Mouse (Mus musculus): ENCODE results near the gene Rpl35a. TPM values are rescaled to one million over a fixed set of nuclear protein-coding genes. Genes with fewer than 3 reads are reported as not detected.

Gene Rpl35a
- polyA plus RNA-seq, 1 experiment from 2014 or later, result 1,017 TPM

DNA sequence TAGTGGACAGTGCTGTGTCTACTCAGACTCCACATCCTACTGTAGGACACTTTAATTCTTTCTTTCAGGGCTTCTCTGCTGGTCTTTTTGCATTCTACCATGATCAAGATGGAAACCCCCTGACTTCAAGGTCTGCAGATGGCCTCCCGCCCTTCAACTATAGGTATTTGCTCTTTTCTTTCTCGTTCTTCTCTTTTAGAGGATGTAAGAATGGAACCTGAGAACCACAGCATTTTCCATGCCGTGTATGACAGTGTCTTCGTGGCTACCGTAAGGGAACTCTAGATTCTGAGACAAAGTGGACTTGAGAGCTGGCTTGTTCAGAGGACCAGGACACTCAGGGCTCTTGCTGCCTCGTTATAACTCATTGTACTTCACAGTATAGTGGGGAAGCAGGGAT is 26.7 kb downstream of the Rpl35a start:
- WGBS, result 92% methylated on average over 6 of the region's 6 CpGs

DNA sequence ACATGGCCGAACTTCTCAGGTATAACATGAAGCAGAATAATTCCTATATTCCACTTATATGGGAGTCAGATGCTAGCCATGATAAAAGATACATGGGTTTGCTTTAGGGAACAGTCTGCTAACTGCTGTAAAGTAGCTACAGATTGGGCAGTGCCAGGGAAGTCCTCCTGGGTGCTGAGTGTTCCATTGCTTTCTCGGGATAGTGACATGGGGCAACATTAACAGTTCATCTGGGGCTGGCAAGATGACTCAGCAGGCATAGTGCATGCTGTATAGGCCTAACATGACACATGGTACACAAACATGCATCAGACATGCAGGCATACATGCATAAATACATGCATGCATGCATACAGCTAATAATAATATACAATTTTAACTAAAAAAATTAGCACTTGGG is 27.7 kb downstream of the Rpl35a start:
- no peak for DNase-seq (ENCODE audit: extremely low spot score, low spot score)
- 88% methylated on average over 2 of the region's 2 CpGs for WGBS
- Histone ChIP-seq H3K27ac (no peak overlapping the region), H3K4me1 (no peaks in the 10 kb centered on the region), H3K27me3 (ENCODE audit: poor library complexity, severe bottlenecking) (no peaks in the 10 kb centered on the region), H3K36me3 (replicated peaks) (peaks cover 71% of the 10 kb centered on the region), H3K4me3 (no peak overlapping the region), H3K9me3 (no peaks in the 10 kb centered on the region)

More for the DNA sequence above, 26.7 kb downstream of the Rpl35a start:
- Histone ChIP-seq H3K27me3 (ENCODE audit: poor library complexity, severe bottlenecking) (no peaks in the 10 kb centered on the region), H3K36me3 (replicated peaks) (peaks cover 73% of the 10 kb centered on the region), H3K4me3 (no peak overlapping the region), H3K27ac (no peak overlapping the region), H3K9me3 (no peaks in the 10 kb centered on the region), H3K4me1 (no peaks in the 10 kb centered on the region)
- no peak for DNase-seq (ENCODE audit: extremely low spot score, low spot score)

GRCm38 (mm10) chr16:33085666-33086065 is 29.4 kb downstream of the Rpl35a start:
- H3K27ac ChIP-seq, result no peak overlapping the region
- H3K36me3 ChIP-seq (replicated peaks), result peaks cover 83% of the 10 kb centered on the region
- 92% methylated on average over 8 of the region's 8 CpGs for WGBS
- no peak overlapping the region for H3K4me3 ChIP-seq
- no peaks in the 10 kb centered on the region for H3K9me3 ChIP-seq
- no peaks in the 10 kb centered on the region for H3K4me1 ChIP-seq
- no peaks in the 10 kb centered on the region for H3K27me3 ChIP-seq (ENCODE audit: poor library complexity, severe bottlenecking)
- no peak for DNase-seq (ENCODE audit: extremely low spot score, low spot score)

MicroRNA genes within 50 kb of the gene (microRNA counts, 519-probe panel; counts per million panel counts)
- 341 counts per million, percentile 65 among the panel's probes with 10 or more counts for microRNA mmu-miR-1947

Small RNA genes within 50 kb of the gene (microRNA-seq; reads per million reads assigned to microRNA genes)
- gene Gm22231 (not detected), gene Mir1947 (18.0 reads per million, percentile 29 among the genes with 10 or more reads in this experiment)

Other genes with a start within 250 kb of the Rpl35a start
- not detected in 2 replicates for gene Smbd1, start 246.0 kb upstream of the Rpl35a start, polyA plus RNA-seq (2016; fragmentation: Nextera tagmentation; extraction: Ambion mirVana)
- gene Fyttd1, start 179.0 kb upstream of the Rpl35a start, polyA plus RNA-seq (2016; fragmentation: Nextera tagmentation; extraction: Ambion mirVana), result 99.0 and 101 TPM in 2 replicates
- gene Rubcn, start 178.7 kb upstream of the Rpl35a start, polyA plus RNA-seq (2016; fragmentation: Nextera tagmentation; extraction: Ambion mirVana), result 18.0 and 19.9 TPM in 2 replicates
- 29.4 and 33.9 TPM in 2 replicates for gene Lrch3, start 142.4 kb upstream of the Rpl35a start, polyA plus RNA-seq (2016; fragmentation: Nextera tagmentation; extraction: Ambion mirVana)
- 3.6 and 3.9 TPM in 2 replicates for gene Iqcg, start 235 bp upstream of the Rpl35a start, polyA plus RNA-seq (2016; fragmentation: Nextera tagmentation; extraction: Ambion mirVana)
- 4.5 and 5.9 TPM in 2 replicates for gene Lmln, start 6.1 kb downstream of the Rpl35a start, polyA plus RNA-seq (2016; fragmentation: Nextera tagmentation; extraction: Ambion mirVana)
- gene Osbpl11, start 128.6 kb downstream of the Rpl35a start, polyA plus RNA-seq (2016; fragmentation: Nextera tagmentation; extraction: Ambion mirVana), result 17.7 and 19.0 TPM in 2 replicates
- 69.9 and 72.5 TPM in 2 replicates for gene Snx4, start 195.0 kb downstream of the Rpl35a start, polyA plus RNA-seq (2016; fragmentation: Nextera tagmentation; extraction: Ambion mirVana)